ENCODE assay signal across 11 mouse cellular contexts in the genomic region with DNA sequence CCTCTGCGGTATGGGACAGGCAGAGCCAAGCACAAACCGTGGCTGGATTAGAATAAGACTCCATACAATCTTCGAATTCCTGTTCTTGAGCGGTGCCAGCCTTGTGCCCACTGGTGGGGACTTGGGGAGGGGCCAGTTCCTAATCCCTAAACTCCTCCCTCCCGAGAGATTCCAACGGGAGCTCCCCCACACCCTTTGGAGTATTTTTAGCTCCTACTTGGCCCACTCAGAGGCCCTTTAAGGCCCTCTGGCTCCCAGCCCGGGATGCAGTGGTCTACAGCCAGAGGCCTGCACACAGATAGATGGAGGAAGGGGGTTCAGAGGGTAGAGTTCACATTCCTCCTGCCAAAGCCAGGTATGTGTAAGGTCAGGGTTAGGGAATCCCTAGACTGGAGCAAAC. TPM values are rescaled to one million over a fixed set of nuclear protein-coding genes. Genes with fewer than 3 reads are reported as not detected.
A peak's percentile ranks its signal among the peaks of the same experiment; 100 is the strongest.
DNase-seq lines count a peak whose midpoint lies in the region; ATAC-seq and TF ChIP-seq lines count a peak whose summit lies in the region.
"Had no signal": no experiment of that assay in that cellular context is flagged by ENCODE, and none has a peak within 500 bp of the region (broad histone marks: within the 10 kb centered on the region; RNA-seq: fewer than 3 reads in every experiment).

No protein-coding gene starts in this region.

- CTCF ChIA-PET in Patski (lab: Charles Lee), result interaction anchor here (0.9 to 3.3 kb wide), 6 partner anchors 16 to 33 kb away, joined by 3 to 16 read pairs (median 4); partner anchors contain the start of gene Pdk2

- 33% methylated on average over 7 of the region's 7 CpGs for WGBS in forebrain, embryonic 14.5 days
- WGBS in forebrain, embryonic 13.5 days, result 44% methylated on average over 7 of the region's 7 CpGs
- WGBS in heart, postnatal 0 days, result 10% methylated on average over 7 of the region's 7 CpGs
- 14% methylated on average over 7 of the region's 7 CpGs for WGBS in lung, postnatal 0 days

- peaks cover 3% of the 10 kb centered on the region; the same call in 1 of the 2 replicates for H3K27me3 ChIP-seq in forebrain, embryonic 14.5 days (replicated peaks; ENCODE audit: control insufficient read depth, insufficient read depth, low read length)
- H3K27me3 ChIP-seq in forebrain, embryonic 13.5 days, result peaks cover 28% of the 10 kb centered on the region
- no peaks in the 10 kb centered on the region for H3K27me3 ChIP-seq in Patski
- H3K27me3 ChIP-seq in heart, postnatal 0 days (ENCODE audit: control insufficient read depth, insufficient read depth, low read length), result no peaks in the 10 kb centered on the region
- H3K27me3 ChIP-seq in lung, postnatal 0 days (replicated peaks; ENCODE audit: insufficient read depth, low read length), result no peaks in the 10 kb centered on the region

- no peak overlapping the region for H3K9ac ChIP-seq in forebrain, embryonic 14.5 days (ENCODE audit: low read length)
- H3K9ac ChIP-seq in forebrain, embryonic 13.5 days, result no peak overlapping the region
- H3K9ac ChIP-seq in heart, postnatal 0 days (replicated peaks; ENCODE audit: low read depth, low read length), result no peak overlapping the region
- H3K9ac ChIP-seq in lung, postnatal 0 days (replicated peaks; ENCODE audit: low read depth), result no peak overlapping the region

- peak; percentile 34 for DNase-seq in forebrain, embryonic 14.5 days (ENCODE audit: low spot score)
- no peak for DNase-seq in Patski (ENCODE audit: low read depth, low spot score)
- peak; percentile 92 for DNase-seq in heart, postnatal 0 days (ENCODE audit: low spot score)
- peak; percentile 87 for DNase-seq in lung, postnatal 0 days (ENCODE audit: low spot score)
- DNase-seq in gastrocnemius, postnatal 25 days, result no peak
- DNase-seq in right cerebral cortex, postnatal 4 days, result no peak
- DNase-seq: adrenal gland, adult 2 months had no signal

- no peak for ATAC-seq in forebrain, embryonic 14.5 days
- no peak for ATAC-seq in forebrain, embryonic 13.5 days
- peak; percentile 1 for ATAC-seq in Patski
- peak; percentile 81 for ATAC-seq in heart, postnatal 0 days (ENCODE audit: insufficient read depth, low read depth)
- ATAC-seq in lung, postnatal 0 days, result peak; percentile 34
- no peak for ATAC-seq in megakaryocyte-erythroid progenitor cell, adult 5-6 weeks (replicated peaks; ENCODE audit: low FRiP score, low TSS enrichment, poor library complexity, severe bottlenecking)

- H3K4me3 ChIP-seq in forebrain, embryonic 14.5 days (ENCODE audit: low read depth, low read length), result no peak overlapping the region
- H3K4me3 ChIP-seq in forebrain, embryonic 13.5 days, result no peak overlapping the region
- H3K4me3 ChIP-seq in heart, postnatal 0 days (ENCODE audit: low read depth, low read length), result no peak overlapping the region
- no peak overlapping the region for H3K4me3 ChIP-seq in lung, postnatal 0 days (ENCODE audit: low read depth, low read length)

- no peaks in the 10 kb centered on the region for H3K36me3 ChIP-seq in forebrain, embryonic 14.5 days (ENCODE audit: control insufficient read depth, insufficient read depth, low read length)
- H3K36me3 ChIP-seq in forebrain, embryonic 13.5 days (ENCODE audit: poor library complexity, severe bottlenecking), result no peaks in the 10 kb centered on the region
- H3K36me3 ChIP-seq in heart, postnatal 0 days (replicated peaks; ENCODE audit: control insufficient read depth, insufficient read depth, low read length), result no peaks in the 10 kb centered on the region
- no peaks in the 10 kb centered on the region; the same call in 1 of the 2 replicates for H3K36me3 ChIP-seq in lung, postnatal 0 days (ENCODE audit: insufficient read depth, low read length)

- TF ChIP-seq CTCF in Patski (IDR thresholded peaks at IDR 0.05), result no peak
- TF ChIP-seq CTCF in heart, postnatal 0 days (IDR thresholded peaks at IDR 0.05; ENCODE audit: low read depth), result no peak
- TF ChIP-seq CTCF in lung, postnatal 0 days (IDR thresholded peaks at IDR 0.05), result no peak

- peak; percentile 67; the same call in 1 of the 2 replicates for TF ChIP-seq EP300 in heart, postnatal 0 days (IDR thresholded peaks at IDR 0.05; ENCODE audit: low read depth)
- TF ChIP-seq EP300 in lung, postnatal 0 days (IDR thresholded peaks at IDR 0.05), result peak; percentile 41; the same call in 1 of the 2 replicates

- no peaks in the 10 kb centered on the region for H3K9me3 ChIP-seq in forebrain, embryonic 14.5 days (replicated peaks; ENCODE audit: control insufficient read depth, low read length)
- no peaks in the 10 kb centered on the region for H3K9me3 ChIP-seq in forebrain, embryonic 13.5 days (replicated peaks)
- no peaks in the 10 kb centered on the region for H3K9me3 ChIP-seq in heart, postnatal 0 days (replicated peaks; ENCODE audit: control insufficient read depth, low read length)
- no peaks in the 10 kb centered on the region for H3K9me3 ChIP-seq in lung, postnatal 0 days (ENCODE audit: low read length)

- in situ Hi-C loops in Patski (cut with MboI; ENCODE audit: low pct_unique_long_range_greater_than_20kb), result no loop called here

- POLR2A ChIA-PET in Patski (lab: Charles Lee), result interaction anchor here (0.8 to 2.5 kb wide), 3 partner anchors 14 to 34 kb away, joined by 3 to 13 read pairs (median 3); no protein-coding TSS in a partner anchor

- 0 out of 2 replicates have a peak, but pooled peaks cover 3% of the 10 kb centered on the region for H3K4me1 ChIP-seq in forebrain, embryonic 14.5 days (ENCODE audit: control insufficient read depth, insufficient read depth, low read length)
- peaks cover 12% of the 10 kb centered on the region for H3K4me1 ChIP-seq in forebrain, embryonic 13.5 days
- H3K4me1 ChIP-seq in heart, postnatal 0 days (ENCODE audit: control insufficient read depth, insufficient read depth), result peaks cover 70% of the 10 kb centered on the region
- peaks cover 44% of the 10 kb centered on the region for H3K4me1 ChIP-seq in lung, postnatal 0 days (ENCODE audit: insufficient read depth, low read depth, low read length)

- H3K27ac ChIP-seq in forebrain, embryonic 14.5 days (ENCODE audit: low read depth, low read length), result no peak overlapping the region
- no peak overlapping the region for H3K27ac ChIP-seq in forebrain, embryonic 13.5 days
- H3K27ac ChIP-seq in heart, postnatal 0 days (ENCODE audit: low read depth), result peak overlapping the region; percentile 86
- peak overlapping the region; percentile 82 for H3K27ac ChIP-seq in lung, postnatal 0 days (ENCODE audit: low read length)

- no peak overlapping the region for H3K4me2 ChIP-seq in forebrain, embryonic 14.5 days (ENCODE audit: low read length)
- no peak overlapping the region for H3K4me2 ChIP-seq in forebrain, embryonic 13.5 days
- peak overlapping the region; percentile 23; the same call in 1 of the 2 replicates for H3K4me2 ChIP-seq in heart, postnatal 0 days (ENCODE audit: low read depth, low read length)
- H3K4me2 ChIP-seq in lung, postnatal 0 days (replicated peaks; ENCODE audit: low read depth, low read length), result 0 out of 2 replicates have a peak overlapping the region, but pooled peaks have one; percentile 8
- H3K4me2 ChIP-seq: liver, embryonic 11.5 days had no signal

RNA-seq across cellular contexts. Expression of gene Itga3, which starts 5.3 kb away (rescaled TPM):
- polyA plus RNA-seq in forebrain, embryonic 14.5 days (2014; fragmentation: Nextera tagmentation; extraction: Ambion mirVana), result 4.1 and 4.8 TPM in 2 replicates
- 2.4 and 3.9 TPM in 2 replicates for polyA plus RNA-seq in forebrain, embryonic 13.5 days (2015; fragmentation: Nextera tagmentation; extraction: Ambion mirVana)
- polyA plus RNA-seq in Patski (2021), result 355 TPM
- 12.2 and 47.8 TPM in 2 replicates for total RNA-seq in heart, postnatal 0 days (2014; rRNA removed; ENCODE audit: low replicate concordance)
- polyA plus RNA-seq in heart, postnatal 0 days (2015; fragmentation: Nextera tagmentation; extraction: Ambion mirVana), result 6.6 and 7.2 TPM in 2 replicates
- 44.3 and 63.1 TPM in 2 replicates for polyA plus RNA-seq in lung, postnatal 0 days (2015; fragmentation: Nextera tagmentation; extraction: Ambion mirVana)
- total RNA-seq in gastrocnemius, postnatal 25 days (2021), result 1 to 10 TPM; 2.9 to 5.4 TPM
- not detected in 2 replicates for total RNA-seq in megakaryocyte-erythroid progenitor cell, adult 5-6 weeks (2014; fragmentation: Nextera tagmentation)
- 0.28 TPM in 1 of 2 replicates, not detected in the other for total RNA-seq in megakaryocyte-erythroid progenitor cell, adult 5-6 weeks (2017)

RNA-seq across cellular contexts. Expression of gene Pdk2, which starts 30.1 kb away (rescaled TPM):
- polyA plus RNA-seq in forebrain, embryonic 14.5 days (2014; fragmentation: Nextera tagmentation; extraction: Ambion mirVana), result 20.1 and 24.2 TPM in 2 replicates
- polyA plus RNA-seq in forebrain, embryonic 13.5 days (2015; fragmentation: Nextera tagmentation; extraction: Ambion mirVana), result 19.7 and 20.2 TPM in 2 replicates
- polyA plus RNA-seq in Patski (2021), result 61.5 TPM
- 121 and 168 TPM in 2 replicates for total RNA-seq in heart, postnatal 0 days (2014; rRNA removed; ENCODE audit: low replicate concordance)
- polyA plus RNA-seq in heart, postnatal 0 days (2015; fragmentation: Nextera tagmentation; extraction: Ambion mirVana), result 179 and 186 TPM in 2 replicates
- 39.3 and 51.1 TPM in 2 replicates for polyA plus RNA-seq in lung, postnatal 0 days (2015; fragmentation: Nextera tagmentation; extraction: Ambion mirVana)
- 100 to 1,000 TPM; 351 to 396 TPM for total RNA-seq in gastrocnemius, postnatal 25 days (2021)
- total RNA-seq in megakaryocyte-erythroid progenitor cell, adult 5-6 weeks (2014; fragmentation: Nextera tagmentation), result 16.9 and 21.5 TPM in 2 replicates
- 3.2 and 5.2 TPM in 2 replicates for total RNA-seq in megakaryocyte-erythroid progenitor cell, adult 5-6 weeks (2017)
- total RNA-seq: CH12.LX had no signal

RNA-seq across cellular contexts. Expression of gene Dlx3, which starts 48.7 kb away (rescaled TPM):
- not detected in 2 replicates for polyA plus RNA-seq in forebrain, embryonic 14.5 days (2014; fragmentation: Nextera tagmentation; extraction: Ambion mirVana)
- 0.19 TPM in 1 of 2 replicates, not detected in the other for polyA plus RNA-seq in forebrain, embryonic 13.5 days (2015; fragmentation: Nextera tagmentation; extraction: Ambion mirVana)
- not detected for polyA plus RNA-seq in Patski (2021)
- total RNA-seq in heart, postnatal 0 days (2014; rRNA removed; ENCODE audit: low replicate concordance), result not detected in 2 replicates
- polyA plus RNA-seq in heart, postnatal 0 days (2015; fragmentation: Nextera tagmentation; extraction: Ambion mirVana), result not detected in 2 replicates
- polyA plus RNA-seq in lung, postnatal 0 days (2015; fragmentation: Nextera tagmentation; extraction: Ambion mirVana), result 0.05 TPM in 1 of 2 replicates, not detected in the other
- not detected for total RNA-seq in gastrocnemius, postnatal 25 days (2021)
- total RNA-seq in megakaryocyte-erythroid progenitor cell, adult 5-6 weeks (2014; fragmentation: Nextera tagmentation), result not detected in 2 replicates
- not detected in 2 replicates for total RNA-seq in megakaryocyte-erythroid progenitor cell, adult 5-6 weeks (2017)

Comparison
In these comparisons a context has a peak if more than half of its experiments do, and no peak if none do; other contexts are left out.
1. ATAC-seq: peak in Patski (single experiment), heart, postnatal 0 days (single experiment) and lung, postnatal 0 days (single experiment); none in forebrain, embryonic 14.5 days (single experiment), forebrain, embryonic 13.5 days (single experiment) and megakaryocyte-erythroid progenitor cell, adult 5-6 weeks (single experiment).
2. DNase-seq: peak in forebrain, embryonic 14.5 days (single experiment), heart, postnatal 0 days (single experiment) and lung, postnatal 0 days (single experiment); none in Patski (single experiment), gastrocnemius, postnatal 25 days (single experiment) and right cerebral cortex, postnatal 4 days (single experiment).
3. H3K27ac ChIP-seq: peak in heart, postnatal 0 days (single experiment) and lung, postnatal 0 days (single experiment); none in forebrain, embryonic 14.5 days (single experiment) and forebrain, embryonic 13.5 days (single experiment).
4. H3K4me2 ChIP-seq: peak in heart, postnatal 0 days (single experiment) and lung, postnatal 0 days (single experiment); none in forebrain, embryonic 14.5 days (single experiment) and forebrain, embryonic 13.5 days (single experiment).